Comparison of ENCODE assay signal across 18 mouse cellular contexts in genomic region chr6:129161136-129161535, GRCm38 (mm10). TPM values are rescaled to one million over a fixed set of nuclear protein-coding genes. Genes with fewer than 3 reads are reported as not detected.
"Had no signal": no experiment of that assay in that cellular context is flagged by ENCODE, and none has a peak within 500 bp of the region (broad histone marks: within the 10 kb centered on the region; RNA-seq: fewer than 3 reads in every experiment).

No protein-coding gene starts in this region.

- ATAC-seq: intestine, embryonic 15.5 days; midbrain, embryonic 13.5 days; midbrain, embryonic 16.5 days had no signal

- H3K27ac ChIP-seq: intestine, embryonic 15.5 days; kidney, embryonic 15.5 days; left cerebral cortex, adult 2 months; liver, embryonic 13.5 days; midbrain, embryonic 13.5 days; neural tube, embryonic 13.5 days; stomach, embryonic 15.5 days had no signal

- H3K4me3 ChIP-seq: intestine, embryonic 15.5 days; kidney, embryonic 15.5 days; left cerebral cortex, adult 2 months; liver, embryonic 13.5 days; midbrain, embryonic 13.5 days; myocyte; neural tube, embryonic 13.5 days; stomach, embryonic 15.5 days had no signal

- H3K4me2 ChIP-seq: intestine, embryonic 15.5 days; kidney, embryonic 15.5 days; liver, embryonic 13.5 days; midbrain, embryonic 13.5 days; neural tube, embryonic 13.5 days; stomach, embryonic 15.5 days had no signal

- H3K9me3 ChIP-seq: intestine, embryonic 15.5 days; kidney, embryonic 15.5 days; liver, embryonic 13.5 days; midbrain, embryonic 13.5 days; neural tube, embryonic 13.5 days; stomach, embryonic 15.5 days had no signal

- DNase-seq: kidney, adult 11 months; kidney, adult 8-10 months; kidney, postnatal 10 days; kidney, postnatal 36 days; layer of hippocampus, postnatal 36 days; liver, embryonic 13.5 days; right cerebral cortex, postnatal 25 days; spleen, adult 18-20 months; thymus, postnatal 25 days had no signal

- H3K4me1 ChIP-seq: intestine, embryonic 15.5 days; kidney, embryonic 15.5 days; liver, embryonic 13.5 days; midbrain, embryonic 13.5 days; neural tube, embryonic 13.5 days; stomach, embryonic 15.5 days had no signal

- H3K36me3 ChIP-seq: intestine, embryonic 15.5 days; kidney, embryonic 15.5 days; liver, embryonic 13.5 days; midbrain, embryonic 13.5 days; neural tube, embryonic 13.5 days; stomach, embryonic 15.5 days had no signal

- H3K27me3 ChIP-seq: intestine, embryonic 15.5 days; kidney, embryonic 15.5 days; liver, embryonic 13.5 days; midbrain, embryonic 13.5 days; neural tube, embryonic 13.5 days; stomach, embryonic 15.5 days had no signal

- H3K9ac ChIP-seq: intestine, embryonic 15.5 days; kidney, embryonic 15.5 days; liver, embryonic 13.5 days; midbrain, embryonic 13.5 days; neural tube, embryonic 13.5 days; stomach, embryonic 15.5 days had no signal

RNA-seq across cellular contexts. Expression of gene Clec2d, which starts 19.3 kb away (rescaled TPM):
- polyA plus RNA-seq: limb, embryonic 11.5 days; midbrain, embryonic 16.5 days; neural tube, embryonic 13.5 days had no signal
